Mouse (Mus musculus) kidney, postnatal 4 days (tissue): ENCODE results near the gene Apc2.
"Not testable (repeated sequence)": the region's sequence is repeated elsewhere in the genome, so short reads cannot be mapped to it uniquely, and the experiment has no call there.

Experiments
- DNase-seq, 2 experiments: peaks; one replicate each; pipeline ENCODE4 v3.0.0; 2021; ENCODE audit warnings: mixed read lengths in 2 of 2

The Apc2 gene

DNA sequence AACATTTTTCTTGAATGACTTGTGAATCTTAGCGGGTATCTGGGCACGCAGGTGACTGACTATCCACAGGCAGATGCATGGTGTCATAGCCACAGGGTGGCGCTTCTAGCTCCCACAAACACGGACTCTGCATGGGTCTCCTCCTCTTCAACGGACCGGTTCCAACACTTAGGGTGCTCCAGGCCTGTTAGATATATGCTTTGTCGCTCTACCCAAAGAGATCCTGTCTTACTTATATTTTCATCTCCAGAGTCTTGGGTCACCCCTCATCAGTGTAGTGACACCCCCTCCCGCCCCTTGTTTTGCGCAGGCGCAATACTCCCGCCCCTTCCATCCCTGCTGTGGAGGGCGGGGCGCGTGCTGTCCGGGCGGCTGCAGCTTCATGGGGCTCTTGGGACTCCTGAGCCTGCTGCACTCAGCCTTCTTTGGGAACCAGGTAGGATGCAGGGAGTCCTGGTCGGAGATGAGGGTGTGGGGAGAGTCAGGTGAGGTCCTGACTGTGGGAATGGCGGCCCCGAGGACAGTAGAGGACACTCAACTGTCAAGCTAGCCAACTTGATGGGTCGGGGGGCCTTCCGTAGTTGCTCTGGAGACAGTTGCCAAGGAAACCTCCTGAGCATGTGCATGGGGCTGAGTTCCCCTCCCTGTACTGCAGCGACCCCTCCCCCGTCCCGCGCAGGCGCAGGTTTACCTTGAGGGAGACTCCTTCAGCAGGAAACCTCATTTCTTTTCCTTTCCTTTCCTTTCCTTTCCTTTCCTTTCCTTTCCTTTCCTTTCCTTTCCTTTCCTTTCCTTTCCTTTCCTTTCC lies at the start of gene Apc2:
Gene Apc2, plus strand, starts transcription at position 360 of the 808 bp plus-strand sequence.
- peak; percentile 78 to 84 for DNase-seq

DNA sequence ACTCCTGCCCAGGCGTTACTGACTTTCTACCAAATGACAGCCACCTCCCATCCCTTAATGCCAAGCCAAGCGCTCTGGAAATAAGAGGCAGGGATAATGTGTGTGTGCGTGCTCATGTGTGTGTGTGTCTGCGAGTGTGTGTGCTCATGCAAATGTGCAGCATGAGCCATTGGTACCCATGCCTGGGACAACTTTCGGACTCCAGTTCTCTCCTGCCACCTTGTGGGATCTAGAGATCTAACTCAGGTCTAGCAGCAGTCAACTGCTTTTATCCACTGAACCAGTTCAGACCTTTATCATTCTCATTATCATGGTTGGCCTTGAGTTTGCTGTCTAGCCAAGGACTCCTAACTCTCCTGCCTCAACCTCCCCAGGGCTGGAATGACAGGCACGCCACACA lies 47.9 kb upstream of the Apc2 start:
- peak in 1 of 2 experiments; percentile 53 for DNase-seq

DNA sequence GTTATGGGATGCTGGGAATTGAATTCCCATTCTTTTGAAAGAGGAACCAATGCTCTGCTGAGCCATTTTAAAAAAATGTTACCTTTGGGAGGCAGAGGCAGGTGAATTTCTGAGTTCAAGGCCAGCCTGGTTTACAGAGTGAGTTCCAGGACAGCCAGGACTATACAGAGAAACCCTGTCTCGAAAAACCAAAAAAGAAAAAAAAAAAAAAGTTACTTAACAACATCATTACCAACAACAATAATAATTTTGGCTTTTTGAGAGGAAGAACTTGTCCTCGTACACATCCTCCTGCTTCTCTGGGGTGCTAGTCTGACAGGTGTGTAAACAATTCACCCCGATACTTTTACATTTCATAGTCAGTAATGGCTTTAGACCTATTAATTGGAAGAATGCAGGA lies 47.3 kb upstream of the Apc2 start:
- DNase-seq: not testable (repeated sequence)

DNA sequence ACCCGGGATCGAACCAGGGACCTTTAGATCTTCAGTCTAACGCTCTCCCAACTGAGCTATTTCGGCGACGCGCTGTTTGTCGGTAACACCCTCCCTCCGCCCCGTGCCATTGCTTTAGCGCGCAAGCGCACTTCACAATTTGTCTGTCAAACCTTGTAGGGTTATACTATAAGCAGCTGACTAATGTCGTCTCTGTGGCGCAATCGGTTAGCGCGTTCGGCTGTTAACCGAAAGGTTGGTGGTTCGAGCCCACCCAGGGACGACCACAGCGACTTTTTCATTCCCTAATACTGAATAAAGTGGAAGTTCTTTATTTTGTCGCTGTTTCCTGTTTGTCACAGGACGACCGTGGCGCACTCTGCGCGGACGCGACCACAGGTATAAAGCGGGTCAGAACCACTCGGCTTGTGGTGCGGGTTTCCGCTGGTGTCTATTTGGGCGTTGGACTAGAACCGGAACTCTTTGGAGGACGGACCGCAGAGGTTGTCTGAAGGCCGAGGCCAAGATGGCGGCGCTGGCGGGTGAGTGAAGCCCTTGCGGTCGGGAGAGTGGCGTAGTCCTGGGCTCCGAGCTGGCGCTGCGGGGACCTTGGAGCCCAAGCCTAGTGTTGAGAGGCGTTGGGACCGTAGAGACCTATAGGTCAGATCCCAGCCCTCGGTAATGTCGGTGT lies 46.7 kb upstream of the Apc2 start, which contains the start of gene Ndufs7:
Gene Ndufs7, plus strand, starts transcription at position 151 of the 670 bp plus-strand sequence.
- peak; percentile 92 to 95 for DNase-seq

DNA sequence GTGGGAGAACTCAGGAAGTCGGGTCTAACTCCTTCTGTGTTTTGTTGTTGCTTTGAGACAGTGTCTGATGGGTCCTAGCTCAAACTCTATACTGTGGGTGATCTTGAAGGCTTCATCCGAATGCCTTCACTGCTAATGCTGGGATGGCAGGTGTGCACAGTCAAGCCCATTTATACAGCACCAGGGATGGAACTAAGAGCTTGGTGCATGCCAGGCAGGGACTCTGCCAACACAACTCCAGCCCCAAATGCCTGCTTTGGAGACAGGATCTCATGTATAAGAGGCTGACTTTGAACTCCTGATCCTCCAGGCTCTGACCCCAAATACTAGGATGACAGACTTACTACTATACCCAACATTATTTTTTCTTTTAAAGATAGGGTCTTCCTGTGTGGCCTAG lies 45.7 kb upstream of the Apc2 start:
- no peak for DNase-seq

DNA sequence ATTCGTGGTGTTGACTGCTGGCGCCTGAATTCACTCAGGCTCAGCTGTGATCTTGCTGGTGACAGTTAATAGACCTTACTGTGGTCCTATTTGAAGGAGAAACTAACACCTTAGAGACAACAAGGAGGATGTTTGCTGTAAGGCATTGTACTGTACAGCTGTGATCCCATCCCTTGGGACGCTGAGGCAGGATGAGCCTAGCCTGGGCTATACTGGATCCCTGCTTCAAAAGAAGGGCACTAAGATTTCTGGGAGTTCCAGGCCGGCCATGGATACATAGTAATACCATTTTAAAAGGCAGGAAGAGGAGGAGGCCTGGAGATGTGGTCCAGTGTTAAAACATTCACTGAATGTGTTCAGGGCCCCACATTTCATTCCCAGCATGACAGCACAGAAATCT lies 45.2 kb upstream of the Apc2 start:
- no peak for DNase-seq

DNA sequence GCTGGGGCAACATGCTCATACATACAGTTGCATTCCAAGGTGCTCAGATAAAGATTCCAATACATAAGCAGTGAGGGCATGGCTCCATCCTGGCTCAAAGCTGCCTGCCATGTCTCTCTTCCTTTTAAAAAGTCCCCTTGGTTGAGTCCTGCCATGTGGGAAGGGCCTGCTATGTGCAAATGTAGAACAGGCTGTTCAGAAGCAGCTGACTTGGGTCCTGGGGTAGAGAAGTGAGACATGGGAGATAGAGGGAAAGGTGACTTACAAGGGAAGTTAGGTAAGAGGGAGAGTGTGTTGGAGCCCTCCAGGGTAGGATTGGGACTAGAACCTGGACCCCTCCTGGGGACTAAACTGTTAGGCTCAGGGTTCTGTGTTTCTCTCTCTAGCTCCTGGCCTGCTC lies 43.8 kb upstream of the Apc2 start:
- DNase-seq: no peak

DNA sequence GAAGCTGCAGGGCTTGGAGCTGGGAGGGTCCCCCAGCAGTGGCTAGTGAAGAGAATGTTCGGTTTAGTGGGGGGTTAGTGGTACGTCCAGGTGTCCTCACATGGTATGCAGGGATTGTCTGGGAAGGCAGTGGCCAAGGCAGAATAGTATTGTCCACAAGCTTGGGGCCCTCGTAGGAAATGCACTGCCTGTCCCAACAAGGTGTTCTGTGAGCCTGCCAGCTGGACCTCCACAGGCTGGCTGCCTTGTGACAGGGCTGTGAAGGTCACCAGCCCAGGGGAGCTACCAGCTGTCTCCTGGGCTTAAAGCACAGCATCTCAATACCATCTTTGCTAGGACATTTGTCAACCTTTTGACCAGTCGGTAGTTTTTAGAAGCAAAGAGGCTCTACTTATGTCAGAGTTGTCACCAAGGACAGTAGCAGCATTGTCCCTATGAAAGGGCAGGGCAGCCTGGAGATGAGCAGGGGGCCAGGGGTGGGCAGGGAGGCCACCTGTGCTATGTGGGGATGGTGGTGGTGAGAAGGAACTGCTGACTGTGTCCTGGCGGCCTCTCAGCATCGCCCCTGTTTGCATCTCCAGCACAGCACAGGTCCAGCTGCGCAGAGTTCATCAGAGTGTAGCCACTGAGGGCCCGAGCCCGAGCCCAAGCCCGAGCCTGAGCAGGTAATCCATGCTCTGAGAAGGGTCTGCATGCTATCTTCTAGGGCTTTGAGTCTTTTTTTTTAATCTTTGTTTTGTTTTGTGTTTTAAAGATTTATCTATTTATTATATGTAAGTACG lies 43.1 kb upstream of the Apc2 start:
- no peak for DNase-seq

DNA sequence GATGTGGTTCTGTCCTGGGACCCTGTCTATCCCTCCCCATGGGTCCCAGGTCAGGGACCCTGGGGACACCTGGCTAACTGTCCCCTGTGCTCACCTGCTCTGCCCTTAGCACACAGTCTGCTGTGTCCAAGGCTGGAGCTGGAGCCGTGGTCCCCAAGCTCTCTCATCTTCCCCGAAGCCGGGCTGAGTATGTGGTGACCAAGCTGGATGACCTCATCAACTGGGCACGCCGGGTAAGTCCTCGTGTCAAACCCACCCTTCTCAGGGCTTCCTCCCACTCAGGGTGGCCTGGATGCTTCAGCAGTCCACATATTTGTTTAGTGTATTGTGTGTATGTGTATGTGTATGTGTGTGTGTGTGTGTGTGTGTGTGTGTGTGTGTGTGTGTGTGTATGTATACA lies 42.2 kb upstream of the Apc2 start:
- DNase-seq: no peak

DNA sequence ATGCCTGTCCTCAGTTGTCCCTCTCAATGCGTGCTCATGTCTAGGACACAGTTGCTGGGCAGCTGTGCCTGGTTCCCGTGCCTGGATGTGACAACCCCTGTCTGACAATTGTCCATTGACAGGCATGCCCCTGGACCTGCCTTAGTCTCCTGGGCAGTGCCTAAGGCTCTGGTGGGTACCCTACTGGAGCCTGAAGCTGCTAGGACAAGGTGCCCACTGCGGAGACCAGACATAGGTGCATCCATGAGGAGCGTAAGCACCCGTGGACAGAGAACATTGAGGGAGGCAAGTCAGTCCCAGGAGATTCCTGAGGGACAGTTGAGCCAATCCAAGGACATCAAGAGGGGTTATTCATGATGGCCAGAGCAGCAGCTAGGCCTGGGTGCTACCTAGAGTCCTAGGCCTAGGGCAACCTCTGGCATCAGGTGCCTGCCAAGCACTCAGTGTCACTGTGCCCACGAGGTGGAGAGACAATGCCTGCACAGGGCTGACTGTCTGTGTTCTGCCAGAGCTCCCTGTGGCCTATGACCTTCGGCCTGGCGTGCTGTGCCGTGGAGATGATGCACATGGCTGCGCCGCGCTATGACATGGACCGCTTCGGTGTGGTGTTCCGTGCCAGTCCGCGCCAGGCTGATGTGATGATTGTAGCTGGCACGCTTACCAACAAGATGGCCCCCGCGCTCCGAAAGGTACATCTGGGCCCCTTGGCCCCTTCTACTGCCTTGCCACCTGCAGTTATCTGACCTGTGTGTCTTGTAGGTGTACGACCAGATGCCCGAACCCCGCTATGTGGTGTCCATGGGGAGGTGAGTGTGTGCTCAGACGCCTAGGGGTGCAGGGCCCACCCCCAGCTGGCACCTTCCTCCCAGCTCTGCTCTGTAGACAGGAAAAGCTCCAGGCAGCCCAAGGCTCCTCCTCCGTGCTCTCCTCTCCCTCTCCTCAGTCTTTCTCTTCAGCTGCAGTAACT lies 41.2 kb upstream of the Apc2 start:
- no peak for DNase-seq

DNA sequence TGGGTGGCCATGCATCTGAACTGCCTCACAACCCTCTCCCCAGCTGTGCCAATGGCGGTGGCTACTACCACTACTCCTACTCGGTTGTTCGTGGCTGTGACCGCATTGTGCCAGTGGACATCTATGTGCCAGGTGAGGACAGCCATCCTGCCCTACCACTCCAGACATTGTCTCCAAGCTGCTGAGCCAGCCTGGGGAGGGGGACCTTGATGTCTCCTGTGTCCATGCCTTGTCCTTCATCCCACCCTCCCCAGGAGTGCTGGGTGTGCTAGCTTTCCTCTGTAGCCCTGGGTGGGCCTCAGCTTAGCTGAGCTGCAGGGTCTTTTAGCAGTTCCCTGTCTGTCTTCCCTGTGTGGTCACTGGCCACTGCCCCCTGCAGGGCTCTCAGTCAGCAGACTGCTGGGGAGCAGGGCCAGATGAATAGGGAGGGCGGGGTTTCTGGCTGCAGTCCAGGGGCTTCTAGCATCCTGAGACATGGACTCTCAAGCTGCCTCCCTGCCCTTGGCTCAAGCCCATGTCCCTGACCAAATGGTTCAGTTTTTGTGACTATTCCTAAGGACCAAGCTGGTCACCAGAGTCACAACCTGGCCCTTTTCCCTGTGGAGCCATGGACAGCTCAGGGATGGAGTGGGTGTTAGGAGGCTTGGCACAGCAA lies 39.8 kb upstream of the Apc2 start:
- peak; percentile 53 to 59 for DNase-seq

DNA sequence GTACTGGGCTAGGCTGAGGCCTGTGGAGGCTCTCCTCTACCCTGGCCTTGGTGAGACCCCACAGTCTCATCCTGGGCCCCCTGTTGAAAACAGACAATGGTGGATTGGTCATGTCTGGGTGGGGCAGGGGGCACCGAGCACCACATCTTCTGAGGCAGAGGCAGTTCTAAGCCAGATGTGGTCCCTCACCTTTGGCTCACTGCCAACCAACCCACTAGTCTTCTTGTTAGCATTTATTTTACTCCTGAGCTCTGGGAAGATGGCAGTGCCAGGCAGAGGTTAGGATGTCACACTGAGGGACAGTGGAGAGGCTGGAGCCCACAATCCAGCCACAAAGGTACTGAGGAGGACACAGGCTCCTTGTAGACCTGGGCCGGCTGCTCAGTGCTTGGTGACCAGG lies 37.8 kb upstream of the Apc2 start:
- no peak for DNase-seq

DNA sequence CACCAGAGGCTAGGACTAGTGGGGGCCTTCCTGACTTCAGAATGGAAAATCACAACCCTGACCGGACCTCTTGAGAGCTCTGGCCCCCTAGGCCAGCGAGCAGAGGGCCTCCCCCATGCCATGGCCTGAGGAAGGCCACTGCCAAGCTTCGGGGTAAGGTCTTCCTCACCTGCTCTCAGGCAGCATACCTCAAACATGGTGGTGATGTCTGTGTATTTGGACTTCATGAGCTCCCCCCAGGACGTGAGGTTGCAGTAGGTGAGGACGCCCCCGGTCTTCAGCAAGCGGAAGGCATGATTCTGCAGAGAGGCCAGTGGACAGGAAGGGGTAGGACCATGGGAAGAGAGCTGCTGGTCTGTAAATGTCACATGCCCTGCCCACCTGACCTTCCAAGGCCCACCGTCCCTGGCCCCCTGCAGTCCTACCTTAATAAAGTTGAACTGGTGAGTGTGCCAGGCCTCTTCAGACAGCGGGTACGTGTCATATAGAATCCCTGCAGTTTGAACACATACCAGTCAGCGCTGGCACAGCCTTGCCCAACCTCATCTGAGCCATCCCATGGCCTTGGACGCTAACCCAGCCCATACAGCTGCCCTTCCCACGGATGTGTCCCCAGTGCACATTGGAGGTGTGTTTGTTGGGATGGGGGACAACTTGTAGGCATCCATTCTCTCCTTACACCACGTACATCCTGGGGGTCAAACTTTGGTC lies 36.9 kb upstream of the Apc2 start:
- DNase-seq: no peak

DNA sequence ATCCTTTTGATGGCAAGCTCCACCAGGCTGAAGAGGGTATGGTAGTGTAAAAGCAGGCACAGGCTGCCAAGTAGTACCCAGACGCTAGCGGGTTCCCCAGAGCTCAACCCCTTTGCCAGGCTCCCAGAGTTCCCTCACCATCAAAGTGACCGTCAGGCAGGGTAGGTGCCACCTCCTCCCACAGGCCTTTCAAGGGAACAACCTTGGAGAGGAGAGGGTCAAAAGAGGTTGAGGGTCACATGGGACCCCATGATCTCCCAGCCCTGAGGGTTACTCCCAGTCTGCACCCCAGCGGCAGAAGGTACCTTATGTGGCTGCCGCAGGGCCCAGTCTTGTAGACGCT lies 36.3 kb upstream of the Apc2 start:
- no peak for DNase-seq

DNA sequence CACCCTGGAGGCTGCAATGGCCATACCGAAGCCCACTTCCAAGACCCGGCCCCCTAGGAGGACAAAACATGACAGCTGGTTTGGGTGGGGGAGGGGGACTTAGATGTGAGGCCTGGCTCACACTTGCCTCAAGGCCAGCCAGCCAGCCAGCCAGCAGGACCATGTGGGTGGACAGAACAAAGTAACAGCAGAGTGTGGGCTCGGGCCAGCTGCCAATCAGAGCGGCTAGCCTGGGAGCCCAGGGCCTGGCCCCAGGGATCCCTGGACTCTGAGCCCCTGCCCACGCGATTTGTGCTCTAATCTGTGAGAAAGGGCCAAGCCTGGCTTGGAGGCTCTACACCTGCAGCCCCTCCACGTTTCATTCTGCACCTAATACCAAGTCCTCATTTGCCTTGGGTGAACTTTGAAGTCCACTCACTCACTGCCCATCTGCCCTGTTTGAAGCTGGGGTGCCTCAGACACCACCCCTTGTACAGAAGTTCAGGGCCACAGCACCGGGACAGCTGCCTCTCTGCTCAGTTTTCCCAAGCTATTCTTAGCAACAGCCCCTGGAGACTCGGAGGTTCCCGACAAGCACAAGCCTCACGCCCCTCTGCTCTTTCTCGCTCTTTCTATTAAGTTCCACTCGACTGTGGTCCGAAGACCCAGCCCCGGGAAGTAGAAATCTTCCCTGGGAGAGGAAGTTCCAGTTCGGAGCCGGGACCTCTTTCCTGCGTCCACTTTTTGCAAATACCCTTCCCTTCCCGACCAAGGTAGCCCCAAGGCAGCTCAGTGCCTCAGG lies 35.7 kb upstream of the Apc2 start:
- DNase-seq: peak; percentile 62 to 80

DNA sequence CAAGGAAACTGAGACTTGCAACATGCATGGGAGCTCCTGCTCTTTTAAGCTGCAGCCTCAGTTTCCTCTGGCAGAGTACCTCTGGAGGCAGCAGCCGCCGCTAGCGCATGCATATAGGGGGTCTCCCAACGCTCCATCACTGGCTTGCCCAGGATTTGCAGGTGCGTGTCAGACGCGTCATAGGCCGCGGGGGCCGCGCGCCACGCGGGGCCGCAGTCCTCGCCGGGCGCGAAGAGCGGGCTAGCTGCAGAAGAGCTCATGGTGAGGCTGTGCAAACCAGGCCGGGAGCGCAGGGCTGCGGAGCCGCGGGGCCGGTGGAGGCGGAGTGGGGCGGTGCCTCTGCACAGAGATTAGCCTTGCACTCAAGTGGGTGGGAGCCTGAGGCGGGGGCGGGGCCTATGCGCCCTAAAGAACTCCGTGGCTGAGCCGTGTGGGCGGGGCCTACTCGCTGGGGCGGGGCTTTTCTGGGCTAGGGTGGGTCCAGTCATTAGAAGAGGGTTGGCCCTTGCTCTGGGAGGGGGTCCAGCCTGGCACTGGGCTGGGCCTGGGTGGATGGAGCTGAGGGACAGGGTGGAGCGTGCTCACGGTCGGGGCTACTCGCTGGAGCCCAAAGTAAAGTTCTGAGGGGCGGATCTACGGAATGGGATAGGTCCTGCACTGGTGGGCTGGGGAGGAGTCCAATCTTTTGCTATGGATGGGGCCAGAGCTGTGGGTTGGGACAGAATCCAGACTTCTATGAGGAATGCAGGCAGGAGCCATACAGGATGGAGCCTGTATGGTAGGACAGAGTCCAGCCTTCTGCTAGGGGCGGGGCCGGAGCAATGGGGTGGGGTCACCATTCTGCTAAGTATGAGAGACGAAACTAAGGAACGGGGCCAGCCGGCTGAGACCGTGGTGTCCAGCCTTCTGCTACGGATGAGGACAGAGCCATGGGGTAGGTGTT lies 34.9 kb upstream of the Apc2 start, which contains the start of the genes Gamt and Dazap1:
Gene Gamt, minus strand, starts transcription at position 371 of the 943 bp plus-strand sequence.
Gene Dazap1, plus strand, starts transcription at position 845 of the 943 bp plus-strand sequence.
- peak; percentile 100 for DNase-seq

DNA sequence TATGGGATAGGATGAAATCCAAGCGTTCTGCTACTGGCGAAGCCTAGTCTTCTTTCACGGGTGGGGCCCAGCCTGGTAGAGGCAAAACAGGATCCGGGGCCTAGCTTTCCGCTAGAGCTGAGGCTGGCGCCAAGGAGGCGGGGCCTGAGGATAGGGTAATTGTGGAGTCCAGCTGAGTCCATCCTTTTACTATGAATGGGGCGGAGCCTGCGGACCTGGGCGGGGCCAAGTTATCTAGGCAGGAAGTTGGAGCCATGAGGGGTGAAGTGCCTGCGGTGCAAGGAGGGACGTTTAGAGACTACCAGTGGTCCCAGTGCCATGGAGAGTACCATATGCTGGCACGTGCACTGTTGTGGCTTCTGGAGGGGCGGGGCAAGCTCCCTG lies 34.2 kb upstream of the Apc2 start:
- peak; percentile 100 for DNase-seq

DNA sequence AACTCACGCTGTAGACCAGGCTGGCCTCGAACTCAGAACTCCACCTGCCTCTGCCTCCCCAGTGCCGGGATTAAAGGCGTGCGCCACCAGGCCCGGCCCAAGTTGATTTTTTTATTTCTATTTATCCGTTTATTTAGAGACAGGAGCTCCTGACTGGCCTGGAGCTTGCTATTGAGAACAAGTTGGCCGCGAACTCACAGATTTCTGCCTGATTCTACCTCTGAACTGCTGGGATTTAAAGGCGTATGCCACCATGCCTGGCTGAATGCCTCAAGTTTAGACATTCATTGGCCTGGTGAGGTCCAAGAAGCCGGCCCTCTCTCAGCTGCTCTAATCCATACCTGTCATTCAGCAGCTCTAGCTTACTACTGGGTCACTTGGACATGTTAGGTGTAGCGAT lies 33.6 kb upstream of the Apc2 start:
- no peak for DNase-seq

DNA sequence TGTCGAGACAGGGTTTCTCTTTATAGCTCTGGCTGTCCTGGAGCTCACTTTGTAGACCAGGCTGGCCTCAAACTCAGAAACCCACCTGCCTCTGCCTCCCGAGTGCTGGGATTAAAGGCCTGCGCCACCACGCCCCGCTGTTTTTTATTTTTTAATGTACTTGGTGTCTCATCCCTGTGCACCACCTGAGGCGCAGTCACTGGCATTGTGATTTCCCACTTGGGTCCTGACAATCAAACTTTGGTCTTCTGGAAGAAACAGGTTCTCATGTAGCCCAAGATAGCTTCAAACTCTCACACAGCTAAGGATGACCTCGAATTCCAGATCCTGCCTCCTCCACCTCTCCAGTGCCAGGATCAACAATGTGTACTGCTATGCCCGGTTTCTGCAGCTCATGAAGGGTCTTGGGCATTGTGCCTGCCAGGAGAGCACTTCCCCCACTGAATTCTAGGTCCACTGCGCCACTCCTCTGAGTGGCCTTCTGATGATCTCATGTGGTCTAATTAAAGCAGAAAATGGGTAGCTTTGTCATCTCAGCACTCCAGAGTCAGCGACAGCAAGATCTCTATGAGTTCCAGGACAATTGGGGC lies 32.9 kb upstream of the Apc2 start:
- no peak for DNase-seq
